Mouse (Mus musculus): ENCODE data around the gene Zfand3. TPM values are rescaled to one million over a fixed set of nuclear protein-coding genes. Genes with fewer than 3 reads are reported as not detected.

Zfand3 gene
- polyA plus RNA-seq, 1 experiment from 2014 or later, result 70.3 TPM

Other genes starting within 250 kb of the Zfand3 start
- gene Mdga1, start 34.6 kb upstream of the Zfand3 start, polyA plus RNA-seq (2016; fragmentation: Nextera tagmentation; extraction: Ambion mirVana), result 2.4 and 4.0 TPM in 2 replicates